Mouse (Mus musculus): ENCODE results near the gene Myct1. TPM values are rescaled to one million over a fixed set of nuclear protein-coding genes. Genes with fewer than 3 reads are reported as not detected.
A peak's percentile ranks its signal among the peaks of the same experiment; 100 is the strongest.

The Myct1 gene
- polyA plus RNA-seq (2014; fragmentation: Nextera tagmentation; extraction: Ambion mirVana) = 4.7 and 5.0 TPM in 2 replicates

DNA sequence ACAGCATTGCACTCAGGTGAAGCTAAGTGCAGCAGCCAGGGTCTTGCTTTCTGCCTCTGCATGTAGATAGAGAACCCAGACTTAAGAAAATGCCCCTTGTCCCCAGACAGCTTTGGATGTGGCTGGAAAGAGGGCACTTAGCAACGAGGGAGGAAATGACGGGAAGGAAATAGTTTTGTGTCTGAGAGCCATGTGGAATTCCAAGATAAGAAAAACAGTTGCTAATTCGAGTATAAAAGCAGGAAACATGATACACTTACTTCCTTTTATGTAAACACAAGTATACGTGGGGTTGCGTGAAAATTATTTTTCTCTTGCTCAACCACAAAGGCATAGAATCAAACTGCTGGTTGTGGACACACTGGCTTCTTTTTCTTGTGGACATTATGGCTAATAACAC lies at the start of gene Myct1:
Myct1 (plus strand) TSS at position 312 of the 400 bp plus-strand sequence.
- H3K4me3 ChIP-seq (ENCODE audit: low read depth, low read length) = 0 out of 2 replicates have a peak within 1 kb of the TSS, but pooled peaks have one; percentile 7
- H3K36me3 ChIP-seq (ENCODE audit: control insufficient read depth, insufficient read depth, low read length) = no peaks in the 10 kb centered on the region
- H3K4me1 ChIP-seq (replicated peaks; ENCODE audit: control insufficient read depth, insufficient read depth, low read length) = no peaks in the 10 kb centered on the region
- H3K27ac ChIP-seq (ENCODE audit: low read depth) = no peak within 1 kb of the TSS
- no peaks in the 10 kb centered on the region for H3K27me3 ChIP-seq (replicated peaks; ENCODE audit: control insufficient read depth, insufficient read depth, low read length)
- 22% methylated on average over 5 of the region's 5 CpGs for WGBS
- DNase-seq (ENCODE audit: low spot score) (no peak), ATAC-seq (replicated peaks; ENCODE audit: low FRiP score, low TSS enrichment, low read depth) (no peak)
- H3K4me2 ChIP-seq (ENCODE audit: low read length) = no peak within 1 kb of the TSS
- H3K9ac ChIP-seq (ENCODE audit: low read length) = no peak within 1 kb of the TSS
- no peaks in the 10 kb centered on the region for H3K9me3 ChIP-seq (ENCODE audit: control insufficient read depth, low read length)

DNA sequence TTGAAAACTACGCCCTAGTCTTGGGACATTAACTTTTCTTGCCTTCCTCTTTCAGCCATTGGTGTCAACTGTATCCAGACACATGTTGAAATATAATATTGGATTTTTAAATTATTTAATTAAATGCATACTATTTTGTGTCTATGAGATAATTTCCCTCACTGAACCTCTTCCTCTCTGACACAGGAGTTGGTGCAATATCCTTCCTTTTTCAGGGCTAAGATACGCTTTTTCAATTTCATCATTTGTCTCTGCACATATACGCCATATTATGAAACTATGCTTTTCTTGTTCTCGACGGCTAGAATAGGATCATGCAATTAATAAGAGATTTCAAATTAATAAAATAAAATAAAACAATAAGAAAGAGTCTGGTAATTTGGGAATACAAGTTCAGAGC lies 47.1 kb upstream of the Myct1 start:
- 93% methylated on average over 5 of the region's 5 CpGs for WGBS
- Histone ChIP-seq H3K27me3 (replicated peaks; ENCODE audit: control insufficient read depth, insufficient read depth, low read length) (no peaks in the 10 kb centered on the region), H3K4me3 (ENCODE audit: low read depth, low read length) (no peak overlapping the region), H3K4me1 (replicated peaks; ENCODE audit: control insufficient read depth, insufficient read depth, low read length) (peaks cover 4% of the 10 kb centered on the region; the same call in 1 of the 2 replicates), H3K9ac (ENCODE audit: low read length) (no peak overlapping the region), H3K9me3 (ENCODE audit: control insufficient read depth, low read length) (no peaks in the 10 kb centered on the region), H3K27ac (ENCODE audit: low read depth) (no peak overlapping the region), H3K36me3 (ENCODE audit: control insufficient read depth, insufficient read depth, low read length) (no peaks in the 10 kb centered on the region), H3K4me2 (ENCODE audit: low read length) (no peak overlapping the region)
- no peak for DNase-seq (ENCODE audit: low spot score)
- no peak for ATAC-seq (replicated peaks; ENCODE audit: low FRiP score, low TSS enrichment, low read depth)

DNA sequence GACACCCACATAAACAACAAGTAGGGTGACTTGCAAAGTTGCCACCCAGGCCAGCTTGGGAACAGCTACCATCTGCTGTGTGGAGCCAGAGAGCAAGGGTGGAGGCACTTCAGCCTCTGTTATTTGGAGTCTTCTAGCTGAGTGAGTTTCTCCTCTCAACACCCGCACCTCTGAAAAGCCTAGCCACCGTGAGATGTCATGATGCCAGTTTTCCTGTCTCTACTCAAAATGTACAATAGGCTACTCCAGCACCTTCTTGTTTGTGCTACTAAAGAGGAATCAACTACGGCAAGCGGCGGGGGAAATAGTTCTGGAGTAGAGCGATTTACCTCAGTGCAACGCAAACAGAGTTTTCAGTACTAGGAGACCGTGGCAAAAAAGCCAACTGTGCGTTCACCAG lies 45.8 kb upstream of the Myct1 start:
- H3K4me2 ChIP-seq (ENCODE audit: low read length) = no peak overlapping the region
- H3K9ac ChIP-seq (ENCODE audit: low read length) = no peak overlapping the region
- WGBS = 85% methylated on average over 9 of the region's 9 CpGs
- no peaks in the 10 kb centered on the region for H3K9me3 ChIP-seq (ENCODE audit: control insufficient read depth, low read length)
- no peaks in the 10 kb centered on the region for H3K27me3 ChIP-seq (replicated peaks; ENCODE audit: control insufficient read depth, insufficient read depth, low read length)
- peaks cover 4% of the 10 kb centered on the region; the same call in 1 of the 2 replicates for H3K4me1 ChIP-seq (replicated peaks; ENCODE audit: control insufficient read depth, insufficient read depth, low read length)
- ATAC-seq (replicated peaks; ENCODE audit: low FRiP score, low TSS enrichment, low read depth) (no peak), DNase-seq (ENCODE audit: low spot score) (no peak)
- no peaks in the 10 kb centered on the region for H3K36me3 ChIP-seq (ENCODE audit: control insufficient read depth, insufficient read depth, low read length)
- no peak overlapping the region for H3K4me3 ChIP-seq (ENCODE audit: low read depth, low read length)
- H3K27ac ChIP-seq (ENCODE audit: low read depth) = no peak overlapping the region

DNA sequence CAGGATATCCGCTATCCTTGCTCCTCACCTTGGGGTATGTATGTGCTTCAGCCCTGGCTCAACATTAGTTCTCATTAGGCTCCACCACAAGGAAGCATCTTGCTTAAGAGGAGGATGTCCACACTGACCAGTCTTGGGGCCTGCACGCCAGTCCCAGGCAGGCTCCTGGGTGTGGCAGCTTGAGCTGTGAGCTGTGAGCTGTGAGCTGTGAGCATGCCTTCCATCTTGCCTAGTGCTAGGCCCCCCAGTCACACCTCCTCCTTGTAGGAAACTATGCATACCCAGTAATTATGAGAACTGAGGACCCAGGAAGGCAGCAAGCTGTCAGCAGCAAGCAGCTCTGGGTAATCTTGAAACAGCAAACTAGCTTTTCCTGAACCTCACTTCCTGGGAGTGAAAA lies 44.9 kb upstream of the Myct1 start:
- DNase-seq (ENCODE audit: low spot score) = no peak
- no peak for ATAC-seq (replicated peaks; ENCODE audit: low FRiP score, low TSS enrichment, low read depth)
- no peak overlapping the region for H3K9ac ChIP-seq (ENCODE audit: low read length)
- peaks cover 4% of the 10 kb centered on the region; the same call in 1 of the 2 replicates for H3K4me1 ChIP-seq (replicated peaks; ENCODE audit: control insufficient read depth, insufficient read depth, low read length)
- WGBS = 90% methylated on average over 2 of the region's 2 CpGs
- no peaks in the 10 kb centered on the region for H3K27me3 ChIP-seq (replicated peaks; ENCODE audit: control insufficient read depth, insufficient read depth, low read length)
- H3K9me3 ChIP-seq (ENCODE audit: control insufficient read depth, low read length) = no peaks in the 10 kb centered on the region
- no peak overlapping the region for H3K4me2 ChIP-seq (ENCODE audit: low read length)
- no peaks in the 10 kb centered on the region for H3K36me3 ChIP-seq (ENCODE audit: control insufficient read depth, insufficient read depth, low read length)
- no peak overlapping the region for H3K4me3 ChIP-seq (ENCODE audit: low read depth, low read length)
- no peak overlapping the region for H3K27ac ChIP-seq (ENCODE audit: low read depth)

DNA sequence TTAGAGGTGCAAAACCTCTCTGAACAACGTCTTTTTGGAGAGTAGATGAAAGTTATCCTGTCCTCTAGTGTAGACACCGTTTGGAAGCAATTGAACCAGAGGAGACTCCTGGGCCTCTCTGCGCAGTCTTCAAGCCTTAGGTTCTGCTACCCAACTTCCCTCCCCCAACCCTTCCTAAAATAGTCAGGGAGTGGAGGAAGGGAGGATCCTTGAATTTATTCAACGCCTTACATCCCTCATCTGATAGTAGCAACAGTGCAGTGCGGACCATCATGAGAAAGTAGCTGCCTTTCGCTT lies 43.8 kb upstream of the Myct1 start:
- Histone ChIP-seq H3K9me3 (ENCODE audit: control insufficient read depth, low read length) (no peaks in the 10 kb centered on the region), H3K36me3 (ENCODE audit: control insufficient read depth, insufficient read depth, low read length) (no peaks in the 10 kb centered on the region), H3K4me1 (replicated peaks; ENCODE audit: control insufficient read depth, insufficient read depth, low read length) (peaks cover 4% of the 10 kb centered on the region; the same call in 1 of the 2 replicates), H3K27me3 (replicated peaks; ENCODE audit: control insufficient read depth, insufficient read depth, low read length) (no peaks in the 10 kb centered on the region), H3K4me2 (ENCODE audit: low read length) (peak overlapping the region; percentile 90), H3K27ac (ENCODE audit: low read depth) (no peak overlapping the region), H3K9ac (ENCODE audit: low read length) (no peak overlapping the region), H3K4me3 (ENCODE audit: low read depth, low read length) (peak overlapping the region; percentile 44)
- DNase-seq (ENCODE audit: low spot score) (no peak), ATAC-seq (replicated peaks; ENCODE audit: low FRiP score, low TSS enrichment, low read depth) (no peak; the same call in 1 of the 2 replicates)
- 7% methylated on average over 6 of the region's 6 CpGs for WGBS

DNA sequence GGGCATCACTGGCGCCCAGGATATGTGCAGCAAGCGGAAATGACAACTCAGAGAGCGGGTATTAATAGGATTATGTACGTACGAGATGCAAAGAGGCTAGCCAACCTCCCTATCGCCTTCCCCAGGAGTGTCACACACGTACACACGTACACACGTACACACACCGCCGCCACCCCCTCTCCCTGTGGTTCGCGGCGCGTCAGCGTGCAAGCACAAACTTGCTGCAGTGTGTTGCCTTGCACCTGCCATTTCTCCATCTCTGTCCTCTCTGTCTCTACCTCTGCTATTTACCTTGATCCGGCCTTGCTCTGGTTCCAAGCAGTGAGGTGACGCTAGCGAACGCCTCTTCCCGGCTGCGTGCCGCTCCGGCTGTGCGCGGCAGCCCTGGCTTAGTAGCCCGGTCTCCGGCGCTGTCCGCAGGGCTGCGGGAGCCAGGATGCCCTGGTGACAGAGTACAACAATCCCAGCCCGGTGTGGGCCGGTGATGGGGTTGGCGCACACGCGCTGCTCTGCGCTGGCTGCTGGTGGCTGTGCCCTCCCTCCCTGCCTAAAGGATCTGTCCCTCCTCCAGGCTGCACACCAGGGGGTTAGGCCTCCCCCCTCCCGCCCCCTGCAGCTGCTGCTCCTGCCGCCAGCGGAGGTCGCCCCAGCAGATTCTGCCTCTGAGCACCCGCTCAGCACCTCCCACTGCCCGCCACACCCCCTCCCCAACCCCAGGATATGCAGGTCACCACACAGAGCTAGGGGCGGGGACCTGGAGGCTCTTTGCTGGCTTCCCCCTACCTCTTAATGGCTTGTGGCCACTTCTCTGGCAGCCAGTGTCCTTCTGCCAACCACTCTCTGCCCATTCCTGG lies 43.2 kb upstream of the Myct1 start:
- 0 out of 2 replicates have a peak overlapping the region, but pooled peaks have one; percentile 17 for H3K9ac ChIP-seq (ENCODE audit: low read length)
- WGBS = 2% methylated on average over 44 of the region's 44 CpGs
- ATAC-seq (replicated peaks; ENCODE audit: low FRiP score, low TSS enrichment, low read depth) (peak; percentile 89), DNase-seq (ENCODE audit: low spot score) (peak; percentile 63)
- peaks cover 4% of the 10 kb centered on the region; the same call in 1 of the 2 replicates for H3K4me1 ChIP-seq (replicated peaks; ENCODE audit: control insufficient read depth, insufficient read depth, low read length)
- no peak overlapping the region for H3K27ac ChIP-seq (ENCODE audit: low read depth)
- no peaks in the 10 kb centered on the region for H3K36me3 ChIP-seq (ENCODE audit: control insufficient read depth, insufficient read depth, low read length)
- peak overlapping the region; percentile 90 for H3K4me2 ChIP-seq (ENCODE audit: low read length)
- H3K4me3 ChIP-seq (ENCODE audit: low read depth, low read length) = peak overlapping the region; percentile 44
- no peaks in the 10 kb centered on the region for H3K9me3 ChIP-seq (ENCODE audit: control insufficient read depth, low read length)
- H3K27me3 ChIP-seq (replicated peaks; ENCODE audit: control insufficient read depth, insufficient read depth, low read length) = no peaks in the 10 kb centered on the region

DNA sequence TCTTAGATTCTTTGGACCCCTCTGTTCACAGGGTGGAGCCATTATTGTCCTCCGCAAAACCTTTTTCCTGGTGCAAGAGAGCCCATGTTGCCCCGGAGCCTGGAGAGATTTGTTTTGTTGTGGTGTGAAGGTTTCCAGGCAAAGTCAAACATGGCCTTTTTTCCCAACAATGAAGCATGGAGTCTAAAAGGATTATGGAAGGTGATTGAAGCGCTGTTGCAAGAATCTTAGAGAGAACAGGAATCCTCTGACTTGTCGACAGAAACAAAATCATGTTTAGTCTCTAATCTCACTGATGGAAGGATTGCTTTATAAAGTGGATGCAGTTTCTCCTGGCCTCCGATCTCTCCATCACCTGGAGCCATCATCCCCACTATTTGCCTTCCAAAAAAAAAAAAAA lies 42.2 kb upstream of the Myct1 start, which contains the start of gene Syne1:
Syne1 (minus strand) TSS at position 101 of the 400 bp plus-strand sequence.
- Histone ChIP-seq H3K4me1 (replicated peaks; ENCODE audit: control insufficient read depth, insufficient read depth, low read length) (peaks cover 4% of the 10 kb centered on the region; the same call in 1 of the 2 replicates), H3K9ac (ENCODE audit: low read length) (0 out of 2 replicates have a peak within 1 kb of the TSS, but pooled peaks have one; percentile 17), H3K27me3 (replicated peaks; ENCODE audit: control insufficient read depth, insufficient read depth, low read length) (no peaks in the 10 kb centered on the region), H3K9me3 (ENCODE audit: control insufficient read depth, low read length) (no peaks in the 10 kb centered on the region), H3K27ac (ENCODE audit: low read depth) (no peak within 1 kb of the TSS), H3K4me3 (ENCODE audit: low read depth, low read length) (peak within 1 kb of the TSS; percentile 44), H3K36me3 (ENCODE audit: control insufficient read depth, insufficient read depth, low read length) (no peaks in the 10 kb centered on the region), H3K4me2 (ENCODE audit: low read length) (peak within 1 kb of the TSS; percentile 90)
- DNase-seq (ENCODE audit: low spot score) (no peak), ATAC-seq (replicated peaks; ENCODE audit: low FRiP score, low TSS enrichment, low read depth) (no peak)
- 75% methylated on average over 5 of the region's 5 CpGs for WGBS

DNA sequence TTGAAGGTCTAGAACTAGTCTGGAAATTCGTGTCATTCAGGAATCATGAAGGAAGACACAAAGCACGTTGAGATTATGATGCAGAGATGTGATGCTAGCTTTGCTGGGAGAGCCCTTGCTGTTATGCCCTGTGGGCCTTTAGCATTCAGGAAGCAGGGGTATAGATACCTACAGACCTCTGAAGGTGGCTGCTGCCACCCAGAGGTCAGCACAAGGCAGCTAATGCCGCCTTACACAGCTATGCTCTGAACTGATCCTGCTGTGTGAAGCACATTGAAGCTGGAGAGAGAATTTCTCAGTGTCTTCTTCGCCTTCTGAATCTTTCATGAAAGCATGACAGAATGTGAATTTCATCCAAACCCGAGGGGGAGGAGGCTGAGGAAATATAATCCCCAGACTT lies 38.6 kb upstream of the Myct1 start:
- no peaks in the 10 kb centered on the region for H3K9me3 ChIP-seq (ENCODE audit: control insufficient read depth, low read length)
- ATAC-seq (replicated peaks; ENCODE audit: low FRiP score, low TSS enrichment, low read depth) (no peak), DNase-seq (ENCODE audit: low spot score) (no peak)
- H3K4me3 ChIP-seq (ENCODE audit: low read depth, low read length) = no peak overlapping the region
- H3K27me3 ChIP-seq (replicated peaks; ENCODE audit: control insufficient read depth, insufficient read depth, low read length) = no peaks in the 10 kb centered on the region
- H3K27ac ChIP-seq (ENCODE audit: low read depth) = no peak overlapping the region
- no peak overlapping the region for H3K9ac ChIP-seq (ENCODE audit: low read length)
- H3K4me1 ChIP-seq (replicated peaks; ENCODE audit: control insufficient read depth, insufficient read depth, low read length) = peaks cover under 1% of the 10 kb centered on the region; the same call in 1 of the 2 replicates
- no peaks in the 10 kb centered on the region for H3K36me3 ChIP-seq (ENCODE audit: control insufficient read depth, insufficient read depth, low read length)
- WGBS = 24% methylated on average over 5 of the region's 5 CpGs
- no peak overlapping the region for H3K4me2 ChIP-seq (ENCODE audit: low read length)

DNA sequence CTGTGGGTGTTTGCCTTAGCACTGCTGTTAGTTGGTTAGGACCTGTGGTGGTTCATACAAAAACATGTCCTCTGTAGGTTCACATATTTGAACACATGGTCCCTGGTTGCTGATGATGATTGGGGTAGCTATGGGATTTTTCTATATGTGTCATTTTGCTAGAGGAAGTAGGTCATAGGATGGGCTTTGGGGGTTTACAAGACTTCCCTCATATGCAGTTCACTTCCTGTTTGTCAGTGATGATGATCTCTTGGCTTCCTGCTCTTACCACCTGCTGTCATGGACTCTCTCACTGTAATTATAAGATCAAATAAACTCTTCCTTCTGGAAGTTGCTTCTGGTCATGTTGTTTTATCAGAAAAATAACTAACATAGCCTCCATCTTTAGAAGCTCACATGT lies 34.8 kb upstream of the Myct1 start:
- no peak overlapping the region for H3K9ac ChIP-seq (ENCODE audit: low read length)
- H3K27ac ChIP-seq (ENCODE audit: low read depth) = no peak overlapping the region
- H3K27me3 ChIP-seq (replicated peaks; ENCODE audit: control insufficient read depth, insufficient read depth, low read length) = no peaks in the 10 kb centered on the region
- H3K9me3 ChIP-seq (ENCODE audit: control insufficient read depth, low read length) = no peaks in the 10 kb centered on the region
- DNase-seq (ENCODE audit: low spot score) (no peak), ATAC-seq (replicated peaks; ENCODE audit: low FRiP score, low TSS enrichment, low read depth) (no peak)
- no peak overlapping the region for H3K4me3 ChIP-seq (ENCODE audit: low read depth, low read length)
- no peak overlapping the region for H3K4me2 ChIP-seq (ENCODE audit: low read length)
- no peaks in the 10 kb centered on the region for H3K36me3 ChIP-seq (ENCODE audit: control insufficient read depth, insufficient read depth, low read length)
- H3K4me1 ChIP-seq (replicated peaks; ENCODE audit: control insufficient read depth, insufficient read depth, low read length) = no peaks in the 10 kb centered on the region

Data from intestine, embryonic 14.5 days (tissue).